Mouse (Mus musculus) forelimb bud, embryonic 11.5 days (tissue): ENCODE data around the gene Pls1.

Experiments used
- DNase-seq: peaks from one replicate; pipeline ENCODE4 v3.0.0-alpha.2; 2012; ENCODE audit warnings: low read depth, low spot score

Gene Pls1

GRCm38 (mm10) chr9:95844825-95845460, at the start of gene Pls1:
Pls1 (minus strand) TSS chr9:95845311.
- peak; percentile 90 for DNase-seq

GRCm38 (mm10) chr9:95882751-95883150, 37.6 kb upstream of the Pls1 start:
- DNase-seq, result no peak

- no peak for DNase-seq
Observed at GRCm38 (mm10) chr9:95878246-95878645, 33.1 kb upstream of the Pls1 start.

- peak; percentile 61 for DNase-seq
Observed at GRCm38 (mm10) chr9:95858027-95858570, 13.0 kb upstream of the Pls1 start.

- peak; percentile 94 for DNase-seq
Observed at GRCm38 (mm10) chr9:95857414-95858026, 12.4 kb upstream of the Pls1 start, which contains the start of gene Atr. Atr (plus strand) TSS chr9:95857597.

- no peak for DNase-seq
Observed at GRCm38 (mm10) chr9:95856004-95856403, 10.9 kb upstream of the Pls1 start.

GRCm38 (mm10) chr9:95854891-95855290, 9.8 kb upstream of the Pls1 start:
- no peak for DNase-seq

GRCm38 (mm10) chr9:95852896-95853295, 7.8 kb upstream of the Pls1 start:
- DNase-seq, result peak; percentile 87

- DNase-seq, result no peak
Observed at GRCm38 (mm10) chr9:95851671-95852070, 6.6 kb upstream of the Pls1 start.

GRCm38 (mm10) chr9:95845711-95846110, 600 bp upstream of the Pls1 start:
- no peak for DNase-seq

- no peak for DNase-seq
Observed at GRCm38 (mm10) chr9:95839424-95839823, 5.7 kb downstream of the Pls1 start.

GRCm38 (mm10) chr9:95835741-95836140, 9.4 kb downstream of the Pls1 start:
- no peak for DNase-seq

GRCm38 (mm10) chr9:95834799-95835198, 10.3 kb downstream of the Pls1 start:
- DNase-seq, result no peak

GRCm38 (mm10) chr9:95832758-95833157, 12.4 kb downstream of the Pls1 start:
- DNase-seq, result no peak

GRCm38 (mm10) chr9:95827565-95827964, 17.5 kb downstream of the Pls1 start:
- no peak for DNase-seq

GRCm38 (mm10) chr9:95822531-95822930, 22.6 kb downstream of the Pls1 start:
- no peak for DNase-seq

- no peak for DNase-seq
Observed at GRCm38 (mm10) chr9:95815706-95816105, 29.4 kb downstream of the Pls1 start.

- no peak for DNase-seq
Observed at GRCm38 (mm10) chr9:95815015-95815673, 30.0 kb downstream of the Pls1 start.

GRCm38 (mm10) chr9:95813721-95814531, 31.2 kb downstream of the Pls1 start:
- DNase-seq, result peak; percentile 1

GRCm38 (mm10) chr9:95811817-95812216, 33.3 kb downstream of the Pls1 start:
- DNase-seq, result no peak

- no peak for DNase-seq
Observed at GRCm38 (mm10) chr9:95809596-95809995, 35.5 kb downstream of the Pls1 start.

GRCm38 (mm10) chr9:95805449-95805848, 39.7 kb downstream of the Pls1 start:
- no peak for DNase-seq
